Mouse (Mus musculus) heart, postnatal 0 days (tissue): ENCODE measurements at regions not wholly inside any gene's neighbourhood (a gene's known extent, or its start where the extent isn't known, plus 50 kb on each side); places are given as distances from the start of the nearest gene placed in this dataset.
"Not testable (repeated sequence)": the region's sequence is repeated elsewhere in the genome, so short reads cannot be mapped to it uniquely, and the experiment has no call there.

Experiments used
- ATAC-seq: fragments of 200-750 bp; cut with Nextera tagmentation; 2 replicates; pipeline ENCODE4 v1.8.0; 2017; ENCODE audit warnings: low read depth, moderate number of reproducible peaks, moderate library complexity; ENCODE audit not compliant: insufficient read depth
- DNase-seq: peaks from one replicate; pipeline ENCODE4 v3.0.0-alpha.2; 2016; ENCODE audit warnings: low spot score
- H3K27ac ChIP-seq: fragments of 300-500 bp; sonication (generic); 2 replicates; pipeline ENCODE4 v1.5.1; 2014; ENCODE audit warnings: low read depth, mild to moderate bottlenecking
- H3K27me3 ChIP-seq: fragments of 300-500 bp; sonication (generic); 2 replicates; pipeline ENCODE4 v1.6.1; 2014; ENCODE audit warnings: low read length, mixed read lengths; ENCODE audit not compliant: control insufficient read depth, insufficient read depth
- H3K36me3 ChIP-seq: fragments of 300-500 bp; sonication (generic); replicated peaks from 2 replicates; pipeline ENCODE4 v1.6.1; 2014; ENCODE audit warnings: low read length, mixed read lengths; ENCODE audit not compliant: control insufficient read depth, insufficient read depth
- H3K4me1 ChIP-seq: fragments of 300-500 bp; sonication (generic); 2 replicates; pipeline ENCODE4 v1.6.1; 2014; ENCODE audit warnings: antibody characterized with exemption; ENCODE audit not compliant: control insufficient read depth, insufficient read depth
- H3K4me2 ChIP-seq: fragments of 300-500 bp; sonication (generic); 2 replicates; pipeline ENCODE4 v1.6.1; 2014; ENCODE audit warnings: low read depth, mild to moderate bottlenecking, low read length, moderate library complexity
- H3K4me3 ChIP-seq: fragments of 300-500 bp; sonication (generic); 2 replicates; pipeline ENCODE4 v1.5.1; 2014; ENCODE audit warnings: low read depth, low read length
- H3K9ac ChIP-seq: fragments of 300-500 bp; sonication (generic); replicated peaks from 2 replicates; pipeline ENCODE4 v1.6.1; 2014; ENCODE audit warnings: low read depth, low read length, mixed read lengths
- H3K9me3 ChIP-seq: fragments of 300-500 bp; sonication (generic); replicated peaks from 2 replicates; pipeline ENCODE4 v1.6.1; 2016; ENCODE audit warnings: low read length; ENCODE audit not compliant: control insufficient read depth
- CTCF ChIP-seq: IDR thresholded peaks from 2 replicates; pipeline ENCODE4 v1.5.1; 2016; ENCODE audit warnings: antibody characterized with exemption, control low read depth, low read depth
- EP300 ChIP-seq: IDR thresholded peaks from 2 replicates; pipeline ENCODE4 v1.6.1; 2016; ENCODE audit warnings: antibody characterized with exemption, low read depth
- WGBS: fragments of 180-500 bp; shearing (Covaris S2); extraction: QIAGEN DNeasy Blood & Tissue Kit; methylation state at CpG from one replicate; pipeline ENCODE4 v1.1.7; 2014; 5-methylcytosine and 5-hydroxymethylcytosine counted together

- Histone ChIP-seq H3K4me2 (no peak overlapping the region), H3K27ac (no peak overlapping the region), H3K4me3 (no peak overlapping the region), H3K9me3 (no peaks in the 10 kb centered on the region), H3K9ac (no peak overlapping the region), H3K36me3 (no peaks in the 10 kb centered on the region), H3K4me1 (no peaks in the 10 kb centered on the region), H3K27me3 (no peaks in the 10 kb centered on the region)
- WGBS, result 13% methylated on average over 1 of the region's 1 CpGs
- DNase-seq (no peak), ATAC-seq (no peak)
- no peak for TF ChIP-seq EP300
- no peak for TF ChIP-seq CTCF
These were observed 159.1 kb downstream of the Rdh14 start for GRCm38 (mm10) chr12:10549481-10550201.

- not testable (repeated sequence) for H3K9me3 ChIP-seq, H3K4me2 ChIP-seq, H3K9ac ChIP-seq, DNase-seq, H3K36me3 ChIP-seq, H3K4me3 ChIP-seq, H3K27me3 ChIP-seq, ATAC-seq, H3K27ac ChIP-seq, H3K4me1 ChIP-seq
- WGBS, result 83% methylated on average over 1 of the region's 1 CpGs
These were observed 164.1 kb downstream of the Rdh14 start for GRCm38 (mm10) chr12:10554701-10555100.

- H3K36me3 ChIP-seq, result no peaks in the 10 kb centered on the region
- H3K27ac ChIP-seq, result no peak overlapping the region
- no peak overlapping the region for H3K4me3 ChIP-seq
- WGBS, result 33% methylated on average over 1 of the region's 1 CpGs
- no peaks in the 10 kb centered on the region for H3K9me3 ChIP-seq
- ATAC-seq, result no peak
- DNase-seq, result no peak
- no peaks in the 10 kb centered on the region for H3K27me3 ChIP-seq
- TF ChIP-seq CTCF (no peak), EP300 (no peak)
- H3K4me2 ChIP-seq, result no peak overlapping the region
- H3K4me1 ChIP-seq, result no peaks in the 10 kb centered on the region
- no peak overlapping the region for H3K9ac ChIP-seq
These were observed 172.4 kb downstream of the Rdh14 start for GRCm38 (mm10) chr12:10562966-10563365.

- TF ChIP-seq EP300 (no peak), CTCF (no peak)
- Histone ChIP-seq H3K27me3 (no peaks in the 10 kb centered on the region), H3K36me3 (no peaks in the 10 kb centered on the region), H3K27ac (no peak overlapping the region), H3K4me1 (no peaks in the 10 kb centered on the region), H3K4me2 (no peak overlapping the region), H3K9me3 (no peaks in the 10 kb centered on the region), H3K4me3 (no peak overlapping the region), H3K9ac (no peak overlapping the region)
- DNase-seq (no peak), ATAC-seq (no peak)
- 77% methylated on average over 2 of the region's 2 CpGs for WGBS
These were observed 177.3 kb downstream of the Rdh14 start for GRCm38 (mm10) chr12:10567881-10568280.

GRCm38 (mm10) chr12:10571643-10572377, 181.2 kb downstream of the Rdh14 start:
- H3K36me3 ChIP-seq, result no peaks in the 10 kb centered on the region
- ATAC-seq (no peak), DNase-seq (no peak)
- H3K4me2 ChIP-seq, result no peak overlapping the region
- H3K4me3 ChIP-seq, result no peak overlapping the region
- no peak for TF ChIP-seq CTCF
- TF ChIP-seq EP300, result no peak
- no peaks in the 10 kb centered on the region for H3K9me3 ChIP-seq
- 52% methylated on average over 11 of the region's 11 CpGs for WGBS
- no peaks in the 10 kb centered on the region for H3K4me1 ChIP-seq
- H3K9ac ChIP-seq, result no peak overlapping the region
- H3K27me3 ChIP-seq, result no peaks in the 10 kb centered on the region
- H3K27ac ChIP-seq, result no peak overlapping the region

- H3K4me2 ChIP-seq, result no peak overlapping the region
- H3K27me3 ChIP-seq, result no peaks in the 10 kb centered on the region
- H3K4me3 ChIP-seq, result no peak overlapping the region
- 60% methylated on average over 5 of the region's 5 CpGs for WGBS
- no peak overlapping the region for H3K27ac ChIP-seq
- DNase-seq, result no peak
- no peaks in the 10 kb centered on the region for H3K9me3 ChIP-seq
- no peak for TF ChIP-seq CTCF
- TF ChIP-seq EP300, result no peak
- H3K4me1 ChIP-seq, result no peaks in the 10 kb centered on the region
- ATAC-seq, result no peak
- H3K9ac ChIP-seq, result no peak overlapping the region
- no peaks in the 10 kb centered on the region for H3K36me3 ChIP-seq
These were observed 181.7 kb downstream of the Rdh14 start for GRCm38 (mm10) chr12:10572378-10572650.
